Mouse (Mus musculus) forebrain, embryonic 15.5 days (tissue): ENCODE results near the gene Hcn3. TPM values are rescaled to one million over a fixed set of nuclear protein-coding genes. Genes with fewer than 3 reads are reported as not detected.
"Not testable (repeated sequence)": the region's sequence is repeated elsewhere in the genome, so short reads cannot be mapped to it uniquely, and the experiment has no call there.

ENCODE experiments used
- ATAC-seq: fragments of 200-750 bp; cut with Nextera tagmentation; replicated peaks from 2 replicates; pipeline ENCODE4 v1.8.0; 2017; ENCODE audit warnings: mild to moderate bottlenecking, moderate TSS enrichment, moderate library complexity
- H3K27ac ChIP-seq: fragments of 300-500 bp; sonication (generic); replicated peaks from 2 replicates; pipeline ENCODE4 v1.5.1; 2015; ENCODE audit warnings: mild to moderate bottlenecking, inconsistent platforms
- H3K27me3 ChIP-seq: fragments of 300-500 bp; sonication (generic); 2 replicates; pipeline ENCODE4 v1.6.1; 2015; ENCODE audit warnings: inconsistent platforms
- H3K36me3 ChIP-seq: fragments of 300-500 bp; sonication (generic); 2 replicates; pipeline ENCODE4 v1.6.1; 2015; ENCODE audit warnings: mild to moderate bottlenecking, inconsistent platforms
- H3K4me1 ChIP-seq: fragments of 300-500 bp; sonication (generic); 2 replicates; pipeline ENCODE4 v1.6.1; 2015; ENCODE audit warnings: inconsistent platforms
- H3K4me2 ChIP-seq: fragments of 300-500 bp; sonication (generic); replicated peaks from 2 replicates; pipeline ENCODE4 v1.6.1; 2015; ENCODE audit warnings: mild to moderate bottlenecking, inconsistent platforms
- H3K4me3 ChIP-seq: fragments of 300-500 bp; sonication (generic); 2 replicates; pipeline ENCODE4 v1.5.1; 2015; ENCODE audit warnings: mild to moderate bottlenecking, inconsistent platforms
- H3K9ac ChIP-seq: fragments of 300-500 bp; sonication (generic); replicated peaks from 2 replicates; pipeline ENCODE4 v1.6.1; 2015; ENCODE audit warnings: mild to moderate bottlenecking, inconsistent platforms
- H3K9me3 ChIP-seq: fragments of 300-500 bp; sonication (generic); 2 replicates; pipeline ENCODE4 v1.6.1; 2016; ENCODE audit warnings: inconsistent platforms
- WGBS: fragments of 180-500 bp; shearing (Covaris S2); methylation state at CpG from one replicate; pipeline ENCODE4 v1.1.7; 2015; ENCODE audit warnings: mixed read lengths; 5-methylcytosine and 5-hydroxymethylcytosine counted together
- polyA plus RNA-seq: library from polyadenylated mRNA; unstranded; fragments of >200 nt; fragmentation: Nextera tagmentation; extraction: Ambion mirVana; gene quantifications from 2 replicates; pipeline ENCODE4 v1.2.1, GENCODE M21; 2015

Hcn3 gene
- polyA plus RNA-seq, 1 experiment from 2014 or later: 34.3 TPM

GRCm38 (mm10) chr3:89177242-89178106 lies 17.5 kb upstream of the Hcn3 start, which contains the start of gene Scamp3:
TSS of gene Scamp3 (plus strand) at chr3:89177473.
- ATAC-seq: peak; percentile 97
- Histone ChIP-seq H3K27ac (peak within 1 kb of the TSS; percentile 74), H3K9ac (peak within 1 kb of the TSS; percentile 71), H3K4me1 (peaks cover 22% of the 10 kb centered on the region), H3K4me3 (peak within 1 kb of the TSS; percentile 81), H3K9me3 (no peaks in the 10 kb centered on the region), H3K4me2 (peak within 1 kb of the TSS; percentile 96), H3K27me3 (no peaks in the 10 kb centered on the region), H3K36me3 (peaks cover 74% of the 10 kb centered on the region)
- WGBS: under 1% methylated on average over 43 of the region's 43 CpGs

GRCm38 (mm10) chr3:89176421-89176820 lies 16.4 kb upstream of the Hcn3 start:
- peaks cover 22% of the 10 kb centered on the region for H3K4me1 ChIP-seq
- WGBS: 85% methylated on average over 7 of the region's 7 CpGs
- peaks cover 74% of the 10 kb centered on the region for H3K36me3 ChIP-seq
- peak overlapping the region; percentile 81; the same call in 1 of the 2 replicates for H3K4me3 ChIP-seq
- no peaks in the 10 kb centered on the region for H3K9me3 ChIP-seq
- no peak overlapping the region for H3K4me2 ChIP-seq
- ATAC-seq: no peak; the same call in 1 of the 2 replicates
- H3K9ac ChIP-seq: no peak overlapping the region
- no peaks in the 10 kb centered on the region for H3K27me3 ChIP-seq
- no peak overlapping the region for H3K27ac ChIP-seq

GRCm38 (mm10) chr3:89175544-89175943 lies 15.5 kb upstream of the Hcn3 start:
- no peaks in the 10 kb centered on the region for H3K9me3 ChIP-seq
- H3K27me3 ChIP-seq: no peaks in the 10 kb centered on the region
- WGBS: 94% methylated on average over 10 of the region's 10 CpGs
- no peak for ATAC-seq
- H3K9ac ChIP-seq: no peak overlapping the region
- H3K36me3 ChIP-seq: peaks cover 73% of the 10 kb centered on the region
- peaks cover 22% of the 10 kb centered on the region for H3K4me1 ChIP-seq
- H3K4me3 ChIP-seq: no peak overlapping the region
- no peak overlapping the region for H3K27ac ChIP-seq
- H3K4me2 ChIP-seq: no peak overlapping the region

- no peak for ATAC-seq
- peaks cover 73% of the 10 kb centered on the region for H3K36me3 ChIP-seq
- H3K9ac ChIP-seq: no peak overlapping the region
- H3K4me3 ChIP-seq: no peak overlapping the region
- no peak overlapping the region for H3K27ac ChIP-seq
- no peaks in the 10 kb centered on the region for H3K27me3 ChIP-seq
- no peaks in the 10 kb centered on the region for H3K9me3 ChIP-seq
- H3K4me2 ChIP-seq: no peak overlapping the region
- 91% methylated on average over 11 of the region's 11 CpGs for WGBS
- peaks cover 22% of the 10 kb centered on the region for H3K4me1 ChIP-seq
Observed at GRCm38 (mm10) chr3:89174844-89175243, 14.8 kb upstream of the Hcn3 start.

GRCm38 (mm10) chr3:89166945-89167344 lies 6.9 kb upstream of the Hcn3 start:
- no peak for ATAC-seq
- no peaks in the 10 kb centered on the region for H3K9me3 ChIP-seq
- no peak overlapping the region for H3K4me2 ChIP-seq
- 94% methylated on average over 19 of the region's 19 CpGs for WGBS
- peaks cover 28% of the 10 kb centered on the region for H3K4me1 ChIP-seq
- no peaks in the 10 kb centered on the region for H3K27me3 ChIP-seq
- no peak overlapping the region for H3K9ac ChIP-seq
- peaks cover 46% of the 10 kb centered on the region for H3K36me3 ChIP-seq
- H3K4me3 ChIP-seq: no peak overlapping the region
- no peak overlapping the region for H3K27ac ChIP-seq

GRCm38 (mm10) chr3:89165268-89165870 lies 5.4 kb upstream of the Hcn3 start:
- Histone ChIP-seq H3K9ac (peak overlapping the region; percentile 96), H3K27me3 (no peaks in the 10 kb centered on the region), H3K9me3 (no peaks in the 10 kb centered on the region), H3K4me3 (peak overlapping the region; percentile 84), H3K4me2 (peak overlapping the region; percentile 66), H3K4me1 (peaks cover 29% of the 10 kb centered on the region), H3K27ac (peak overlapping the region; percentile 94), H3K36me3 (peaks cover 33% of the 10 kb centered on the region)
- no peak for ATAC-seq
- WGBS: 25% methylated on average over 12 of the region's 12 CpGs

- Histone ChIP-seq H3K36me3 (peaks cover 26% of the 10 kb centered on the region), H3K4me1 (peaks cover 31% of the 10 kb centered on the region), H3K4me2 (peak within 1 kb of the TSS; percentile 66), H3K9ac (peak within 1 kb of the TSS; percentile 96), H3K27ac (peak within 1 kb of the TSS; percentile 94), H3K4me3 (peak within 1 kb of the TSS; percentile 84), H3K9me3 (no peaks in the 10 kb centered on the region), H3K27me3 (no peaks in the 10 kb centered on the region)
- under 1% methylated on average over 69 of the region's 79 CpGs for WGBS
- ATAC-seq: peak; percentile 97
Observed at GRCm38 (mm10) chr3:89164506-89165267, 4.7 kb upstream of the Hcn3 start, which contains the start of gene Clk2. TSS of gene Clk2 (plus strand) at chr3:89164795.

- Histone ChIP-seq H3K9ac (peak overlapping the region; percentile 96), H3K4me2 (peak overlapping the region; percentile 66), H3K4me3 (peak overlapping the region; percentile 84), H3K27ac (peak overlapping the region; percentile 94), H3K27me3 (no peaks in the 10 kb centered on the region), H3K36me3 (peaks cover 17% of the 10 kb centered on the region), H3K4me1 (peaks cover 35% of the 10 kb centered on the region), H3K9me3 (no peaks in the 10 kb centered on the region)
- 76% methylated on average over 5 of the region's 5 CpGs for WGBS
- no peak for ATAC-seq
Observed at GRCm38 (mm10) chr3:89163643-89164245, 3.7 kb upstream of the Hcn3 start.

- Histone ChIP-seq H3K27me3 (no peaks in the 10 kb centered on the region), H3K9ac (no peak overlapping the region), H3K36me3 (peaks cover 11% of the 10 kb centered on the region), H3K4me2 (no peak overlapping the region), H3K4me3 (no peak overlapping the region), H3K9me3 (no peaks in the 10 kb centered on the region), H3K27ac (no peak overlapping the region), H3K4me1 (peaks cover 41% of the 10 kb centered on the region)
- 84% methylated on average over 1 of the region's 1 CpGs for WGBS
- no peak for ATAC-seq
Observed at GRCm38 (mm10) chr3:89163123-89163522, 3.1 kb upstream of the Hcn3 start.

- no peaks in the 10 kb centered on the region for H3K9me3 ChIP-seq
- no peak overlapping the region for H3K27ac ChIP-seq
- 0 out of 2 replicates have a peak, but pooled peaks cover under 1% of the 10 kb centered on the region for H3K36me3 ChIP-seq
- ATAC-seq: no peak
- H3K9ac ChIP-seq: no peak overlapping the region
- no peak overlapping the region for H3K4me3 ChIP-seq
- peaks cover 42% of the 10 kb centered on the region for H3K4me1 ChIP-seq
- H3K4me2 ChIP-seq: no peak overlapping the region
- no peaks in the 10 kb centered on the region for H3K27me3 ChIP-seq
- 82% methylated on average over 4 of the region's 4 CpGs for WGBS
Observed at GRCm38 (mm10) chr3:89161786-89162185, 1.8 kb upstream of the Hcn3 start.

GRCm38 (mm10) chr3:89161207-89161606 lies 1.2 kb upstream of the Hcn3 start:
- H3K4me3 ChIP-seq, ATAC-seq, H3K9ac ChIP-seq, H3K9me3 ChIP-seq, H3K4me2 ChIP-seq, H3K27me3 ChIP-seq, H3K36me3 ChIP-seq, H3K27ac ChIP-seq: not testable (repeated sequence)
- H3K4me1 ChIP-seq: peaks cover 36% of the 10 kb centered on the region
